Mouse (Mus musculus) hematopoietic stem cell, adult 5-6 weeks (primary cell): ENCODE results near the gene C1rb. TPM values are rescaled to one million over a fixed set of nuclear protein-coding genes. Genes with fewer than 3 reads are reported as not detected.
"Not testable (repeated sequence)": the region's sequence is repeated elsewhere in the genome, so short reads cannot be mapped to it uniquely, and the experiment has no call there.

Experiments
- ATAC-seq, 2 experiments: fragments of 125-278 bp in 1 of 2; replicated peaks in 1 of 2; 2 replicates each; pipeline ENCODE4 v1.8.0; 2016 to 2017; ENCODE audit warnings: inconsistent platforms in 2 of 2, mild to moderate bottlenecking in 2 of 2, moderate number of reproducible peaks in 2 of 2, low read depth in 1 of 2, moderate TSS enrichment in 1 of 2; ENCODE audit not compliant: low FRiP score in 2 of 2, poor library complexity in 2 of 2, severe bottlenecking in 2 of 2, insufficient read depth in 1 of 2, low TSS enrichment in 1 of 2
- total RNA-seq: library from RNA; stranded (forward); fragments of 172-1452, 232-1000 nt; gene quantifications from 2 replicates; pipeline ENCODE4 v1.2.3, GENCODE M21; 2017

The C1rb gene
- total RNA-seq, 1 experiment from 2014 or later, result not detected

DNA sequence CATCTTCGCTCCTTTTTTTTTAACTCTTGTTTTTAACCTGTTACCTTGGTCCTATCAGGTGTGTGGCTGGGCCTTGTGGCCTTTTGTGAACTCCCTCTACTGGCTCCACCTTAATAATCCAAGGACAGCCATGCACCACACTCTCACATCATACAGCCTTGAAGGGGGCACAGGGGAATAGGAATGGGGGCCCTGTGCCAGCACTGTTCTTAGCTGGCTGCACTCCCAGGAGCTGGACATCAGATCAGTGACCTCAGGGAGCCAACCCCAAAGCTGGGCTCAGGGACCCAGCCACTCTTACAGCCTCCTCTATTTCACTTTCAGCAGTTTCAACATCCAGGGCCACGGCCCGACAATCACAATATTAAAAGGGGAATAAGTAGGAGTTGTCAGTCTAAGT, 15.7 kb downstream of the C1rb start:
- no peak for ATAC-seq

DNA sequence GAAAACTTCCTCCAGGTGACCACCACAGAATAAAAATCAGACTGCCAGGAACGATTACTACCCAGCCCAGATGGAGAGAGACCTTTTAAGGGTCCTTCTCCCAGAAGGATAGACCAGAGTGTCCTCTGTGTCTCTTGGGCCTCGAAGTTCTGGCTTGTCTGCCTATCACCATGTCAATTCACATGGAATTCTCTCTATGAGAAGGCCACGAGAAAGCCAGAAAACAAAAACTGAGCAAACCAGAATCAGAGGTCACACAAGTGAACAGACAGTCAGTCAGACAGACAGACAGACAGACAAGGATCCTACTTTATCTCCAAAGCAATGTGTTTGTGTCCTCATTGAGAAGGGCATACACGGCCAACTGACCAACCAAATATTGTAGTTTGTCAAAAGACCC, 16.2 kb downstream of the C1rb start:
- ATAC-seq, result no peak

DNA sequence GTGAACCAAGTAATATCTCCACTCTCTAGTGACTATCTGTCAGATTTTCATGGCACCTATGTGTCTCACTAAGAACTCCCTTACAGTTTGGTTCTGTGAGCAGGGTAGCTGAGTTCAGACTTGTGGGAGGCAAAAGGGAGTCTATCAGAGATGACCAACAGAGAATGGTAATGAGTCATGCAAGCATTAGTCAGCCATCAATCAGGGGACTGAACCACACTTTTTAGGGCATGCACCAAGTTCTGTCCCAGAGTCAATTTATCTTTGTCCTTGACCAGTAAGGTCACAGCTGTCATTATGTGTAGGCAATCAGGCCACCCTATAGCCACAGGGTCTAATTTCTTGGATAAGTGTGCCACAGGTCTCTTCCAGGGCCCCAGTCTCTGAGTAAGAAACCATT, 18.7 kb downstream of the C1rb start:
- no peak for ATAC-seq

DNA sequence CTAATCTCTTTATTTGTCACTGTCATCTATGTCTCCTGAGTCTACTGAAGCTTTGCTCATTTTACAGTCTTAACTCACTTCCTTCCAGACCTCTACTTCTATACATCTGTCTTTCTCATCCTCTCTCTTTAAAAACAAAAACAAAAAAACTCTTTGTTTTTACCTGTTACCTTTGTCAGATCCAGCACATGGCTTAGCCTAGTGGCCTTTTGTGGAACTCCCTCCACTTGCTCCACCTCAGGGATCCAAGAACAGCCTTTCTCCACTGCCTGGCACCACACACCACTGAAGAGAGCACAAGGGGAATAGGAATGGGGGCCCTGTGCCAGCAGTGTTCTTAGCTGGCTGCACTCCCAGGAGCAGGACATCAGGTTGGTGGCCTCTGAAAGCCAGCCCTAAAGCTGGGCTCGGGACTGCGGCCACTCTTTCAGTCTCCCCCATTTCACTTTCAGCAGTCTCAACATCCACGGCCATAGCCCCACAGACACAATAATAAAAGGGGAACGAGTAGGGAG, 22.1 kb downstream of the C1rb start:
- ATAC-seq, result no peak

DNA sequence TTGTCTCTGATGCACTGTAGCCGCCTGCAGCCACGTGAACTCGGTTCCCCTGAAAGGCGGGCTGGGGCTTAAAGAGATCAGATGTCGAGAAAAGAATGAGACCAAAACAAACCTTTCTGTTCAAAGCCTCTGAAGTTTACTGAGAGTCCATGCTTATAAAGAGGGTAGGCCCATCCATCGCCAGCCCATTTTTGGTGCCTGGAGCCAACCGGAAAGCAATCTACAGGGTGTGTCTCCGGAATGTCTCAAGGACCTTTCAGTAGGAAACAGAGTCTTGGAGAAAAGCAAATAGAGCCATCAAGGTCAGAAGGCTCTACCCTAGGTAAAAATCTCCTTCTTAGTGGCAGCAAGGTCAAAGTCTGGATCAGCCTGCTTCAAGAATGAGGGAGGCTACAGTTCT, 23.0 kb downstream of the C1rb start:
- no peak for ATAC-seq

DNA sequence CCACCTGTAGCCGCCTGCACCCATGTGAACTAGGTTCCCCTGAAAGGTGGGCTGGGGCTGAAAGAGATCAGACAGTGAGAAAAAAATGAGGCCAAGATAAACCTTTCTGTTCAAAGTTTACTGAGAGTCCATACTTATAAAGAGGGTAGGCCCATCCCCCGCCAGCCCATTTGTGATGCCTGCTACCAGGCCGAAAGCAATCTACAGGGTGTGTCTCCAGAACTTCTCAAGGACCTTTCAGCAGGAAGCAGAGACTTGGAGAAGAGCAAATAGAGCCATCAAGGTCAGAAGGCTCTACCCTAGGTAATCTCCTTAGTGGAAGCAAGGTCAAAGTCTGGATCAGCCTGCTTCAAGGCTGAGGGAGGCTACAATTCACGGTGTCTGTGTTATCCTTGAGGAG, 31.9 kb downstream of the C1rb start:
- ATAC-seq, result no peak

DNA sequence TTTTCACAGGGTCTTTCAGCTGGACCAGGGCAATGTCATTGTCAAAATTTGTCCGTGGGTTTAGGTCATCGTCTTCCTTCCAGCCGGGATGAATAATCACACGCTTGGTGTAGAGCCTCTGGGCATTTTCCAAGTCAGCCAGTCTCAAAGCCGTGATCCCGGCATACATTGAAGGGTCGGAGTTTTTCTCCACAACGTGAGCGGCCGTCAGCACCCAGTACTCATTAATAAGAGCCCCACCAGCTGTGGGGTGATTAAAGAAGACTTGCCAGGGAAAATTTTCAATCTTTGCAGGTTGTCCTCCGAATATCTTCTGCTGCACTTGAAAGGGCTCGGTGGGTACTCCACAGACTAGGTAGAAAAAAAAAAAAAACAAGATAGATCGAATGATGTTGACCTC, 55.5 kb downstream of the C1rb start:
- no peak for ATAC-seq

DNA sequence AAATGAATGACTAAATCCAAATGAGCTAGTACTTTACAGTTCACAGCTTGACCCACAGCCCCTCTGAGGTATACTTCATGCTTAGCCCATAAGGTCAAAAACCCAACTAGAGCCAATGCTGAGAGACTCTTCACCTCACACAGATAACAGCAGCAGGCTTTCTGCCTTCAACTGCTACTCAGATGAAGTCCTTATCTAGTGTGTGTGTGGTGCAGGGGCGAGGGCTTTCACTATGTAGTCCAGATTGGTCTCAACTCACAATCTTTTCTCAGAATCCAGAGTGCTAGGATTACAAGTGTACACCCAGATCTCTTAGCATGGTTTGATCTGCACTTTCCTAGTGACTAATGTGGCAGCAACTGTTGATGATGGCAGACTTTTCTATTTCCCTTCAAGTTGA, 56.1 kb downstream of the C1rb start:
- not testable (repeated sequence) for ATAC-seq

DNA sequence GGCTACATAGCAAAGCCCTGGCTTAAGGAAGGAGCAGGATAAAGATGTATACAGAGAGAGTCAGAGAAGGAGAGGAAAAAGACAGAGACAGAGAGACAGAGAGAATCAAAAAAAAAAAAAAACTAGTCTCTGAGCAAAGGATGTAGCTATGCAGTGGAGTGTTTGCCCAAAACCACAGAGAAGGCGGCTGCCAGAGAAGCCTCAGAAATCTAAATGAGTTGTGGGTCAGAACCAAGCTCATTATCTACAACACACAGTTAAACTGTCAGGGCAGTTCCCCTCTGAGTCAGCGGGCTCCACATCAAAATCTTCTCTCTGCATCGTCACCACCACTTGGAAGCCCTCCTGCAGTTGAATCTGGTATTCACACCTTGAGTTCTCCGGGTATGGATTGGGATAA, 60.7 kb downstream of the C1rb start:
- no peak for ATAC-seq

Other genes with a start within 250 kb of the C1rb start
- 23.6 and 37.3 TPM in 2 replicates for gene Pex5, start 155.2 kb upstream of the C1rb start, total RNA-seq
- gene Clstn3, start 105.5 kb upstream of the C1rb start, total RNA-seq, result 13.4 and 23.8 TPM in 2 replicates
- gene C1rl, start 77.2 kb upstream of the C1rb start, total RNA-seq, result 6.6 and 8.1 TPM in 2 replicates
- 11.0 and 13.7 TPM in 2 replicates for gene C1ra, start 57.9 kb upstream of the C1rb start, total RNA-seq
- not detected in 2 replicates for gene C1s1, start 27.9 kb upstream of the C1rb start, total RNA-seq
- gene C1s2, start 65.8 kb downstream of the C1rb start, total RNA-seq, result not detected in 2 replicates
- 28.5 and 29.6 TPM in 2 replicates for gene Lpcat3, start 92.7 kb downstream of the C1rb start, total RNA-seq
- 160 and 203 TPM in 2 replicates for gene Emg1, start 141.9 kb downstream of the C1rb start, total RNA-seq
- gene Phb2, start 142.0 kb downstream of the C1rb start, total RNA-seq, result 252 and 265 TPM in 2 replicates
- 476 and 523 TPM in 2 replicates for gene Ptpn6, start 168.4 kb downstream of the C1rb start, total RNA-seq
- 189 and 215 TPM in 2 replicates for gene Grcc10, start 171.1 kb downstream of the C1rb start, total RNA-seq
- not detected in 2 replicates for gene Gm45234, start 185.7 kb downstream of the C1rb start, total RNA-seq
- 5.9 and 6.0 TPM in 2 replicates for gene Atn1, start 186.2 kb downstream of the C1rb start, total RNA-seq
- gene Eno2, start 199.4 kb downstream of the C1rb start, total RNA-seq, result 2.6 and 5.6 TPM in 2 replicates
- 1.1 and 3.3 TPM in 2 replicates for gene Lrrc23, start 209.4 kb downstream of the C1rb start, total RNA-seq
- 5.3 and 11.0 TPM in 2 replicates for gene Spsb2, start 238.4 kb downstream of the C1rb start, total RNA-seq
- 193 and 201 TPM in 2 replicates for gene Tpi1, start 244.0 kb downstream of the C1rb start, total RNA-seq